Mouse (Mus musculus) kidney, embryonic 16.5 days (tissue): ENCODE results near the gene Mical1. TPM values are rescaled to one million over a fixed set of nuclear protein-coding genes. Genes with fewer than 3 reads are reported as not detected.

Experiments
- ATAC-seq: fragments of 200-750 bp; cut with Nextera tagmentation; 2 replicates; pipeline ENCODE4 v1.8.0; 2017; ENCODE audit warnings: moderate TSS enrichment; ENCODE audit not compliant: low FRiP score, low TSS enrichment
- H3K27ac ChIP-seq: fragments of 300-500 bp; sonication (generic); 2 replicates; pipeline ENCODE4 v1.5.1; 2014; ENCODE audit warnings: low read length
- H3K27me3 ChIP-seq: fragments of 300-500 bp; sonication (generic); 2 replicates; pipeline ENCODE4 v1.6.1; 2014; ENCODE audit warnings: low read length, control low read depth, mixed read lengths; ENCODE audit not compliant: insufficient read depth
- H3K36me3 ChIP-seq: fragments of 300-500 bp; sonication (generic); 2 replicates; pipeline ENCODE4 v1.6.1; 2014; ENCODE audit warnings: low read length, control low read depth, mixed read lengths; ENCODE audit not compliant: insufficient read depth
- H3K4me1 ChIP-seq: fragments of 300-500 bp; sonication (generic); 2 replicates; pipeline ENCODE4 v1.6.1; 2014; ENCODE audit warnings: low read length, control low read depth, mixed read lengths; ENCODE audit not compliant: insufficient read depth
- H3K4me2 ChIP-seq: fragments of 300-500 bp; sonication (generic); replicated peaks from 2 replicates; pipeline ENCODE4 v1.6.1; 2014; ENCODE audit warnings: low read depth, low read length
- H3K4me3 ChIP-seq: fragments of 300-500 bp; sonication (generic); 2 replicates; pipeline ENCODE4 v1.5.1; 2014; ENCODE audit warnings: mild to moderate bottlenecking, low read length
- H3K9ac ChIP-seq: fragments of 300-500 bp; sonication (generic); replicated peaks from 2 replicates; pipeline ENCODE4 v1.6.1; 2014; ENCODE audit warnings: low read length
- H3K9me3 ChIP-seq: fragments of 300-500 bp; sonication (generic); 2 replicates; pipeline ENCODE4 v1.6.1; 2016; ENCODE audit warnings: low read length, control low read depth
- WGBS: fragments of 180-500 bp; shearing (Covaris S2); extraction: QIAGEN DNeasy Blood & Tissue Kit; methylation state at CpG from one replicate; pipeline ENCODE4 v1.1.7; 2014; 5-methylcytosine and 5-hydroxymethylcytosine counted together
- polyA plus RNA-seq: library from polyadenylated mRNA; unstranded; fragments of >200 nt; fragmentation: Nextera tagmentation; extraction: Ambion mirVana; gene quantifications from 2 replicates; pipeline ENCODE4 v1.2.1, GENCODE M21; 2015

The Mical1 gene
- 34.6 TPM in 2 replicates for polyA plus RNA-seq

GRCm38 (mm10) chr10:41476171-41477017, at the start of gene Mical1:
Gene Mical1, plus strand, starts transcription at chr10:41476314.
- H3K9me3 ChIP-seq = no peaks in the 10 kb centered on the region
- WGBS = under 1% methylated on average over 35 of the region's 35 CpGs
- peaks cover 27% of the 10 kb centered on the region for H3K4me1 ChIP-seq
- H3K9ac ChIP-seq = peak within 1 kb of the TSS; percentile 77
- H3K27me3 ChIP-seq = no peaks in the 10 kb centered on the region
- H3K4me2 ChIP-seq = peak within 1 kb of the TSS; percentile 98
- peaks cover 3% of the 10 kb centered on the region; the same call in 1 of the 2 replicates for H3K36me3 ChIP-seq
- H3K4me3 ChIP-seq = peak within 1 kb of the TSS; percentile 75
- peak; percentile 80 for ATAC-seq
- peak within 1 kb of the TSS; percentile 86 for H3K27ac ChIP-seq

DNA sequence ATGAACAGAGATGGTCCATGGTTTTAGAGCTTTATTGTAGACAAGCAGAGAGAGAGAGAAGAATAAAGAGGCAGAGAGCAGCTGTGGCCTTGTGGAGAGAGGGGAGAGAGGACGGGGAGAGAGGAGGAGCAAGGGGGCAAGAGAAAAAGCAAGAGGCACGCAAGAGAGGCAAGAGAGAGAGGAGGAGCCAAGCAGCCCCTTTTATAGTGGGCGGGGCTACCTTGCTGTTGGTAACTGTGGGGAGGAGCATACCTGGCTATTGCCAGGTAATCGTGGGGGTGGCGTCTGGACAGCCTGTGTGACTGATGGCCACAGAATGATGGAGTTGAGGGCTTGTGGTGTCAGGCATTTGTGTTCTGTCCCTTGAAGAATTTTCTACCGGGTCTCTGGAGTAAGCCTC, 49.7 kb upstream of the Mical1 start:
- H3K4me3 ChIP-seq = no peak overlapping the region
- WGBS = 46% methylated on average over 6 of the region's 6 CpGs
- no peak overlapping the region for H3K4me2 ChIP-seq
- H3K27ac ChIP-seq = no peak overlapping the region
- H3K36me3 ChIP-seq = no peaks in the 10 kb centered on the region
- no peaks in the 10 kb centered on the region for H3K9me3 ChIP-seq
- no peaks in the 10 kb centered on the region for H3K27me3 ChIP-seq
- H3K9ac ChIP-seq = no peak overlapping the region
- no peak for ATAC-seq
- H3K4me1 ChIP-seq = no peaks in the 10 kb centered on the region

DNA sequence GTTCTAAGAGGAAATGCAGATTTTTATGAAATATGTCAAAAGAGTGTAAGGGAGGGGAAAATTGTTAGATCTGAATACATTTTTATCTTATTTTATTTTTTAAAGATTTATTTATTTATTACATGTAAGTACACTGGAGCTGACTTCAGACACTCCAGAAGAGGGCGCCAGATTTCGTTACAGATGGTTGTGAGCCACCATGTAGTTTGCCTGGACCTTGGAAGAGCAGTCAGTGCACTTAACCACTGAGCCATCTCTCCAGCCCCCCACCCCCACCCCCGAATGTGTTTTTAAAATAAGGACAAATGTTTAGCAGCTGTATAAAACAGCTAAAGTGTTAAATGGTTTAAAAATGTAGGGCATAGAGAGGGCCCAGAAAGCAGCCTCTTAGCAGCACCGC, 41.5 kb upstream of the Mical1 start:
- Histone ChIP-seq H3K4me3 (no peak overlapping the region), H3K4me2 (no peak overlapping the region), H3K4me1 (no peaks in the 10 kb centered on the region), H3K27me3 (peaks cover 3% of the 10 kb centered on the region; the same call in 1 of the 2 replicates), H3K9me3 (no peaks in the 10 kb centered on the region), H3K27ac (no peak overlapping the region), H3K36me3 (no peaks in the 10 kb centered on the region), H3K9ac (no peak overlapping the region)
- 27% methylated on average over 4 of the region's 4 CpGs for WGBS
- no peak for ATAC-seq

- no peaks in the 10 kb centered on the region for H3K36me3 ChIP-seq
- ATAC-seq = no peak
- no peak overlapping the region for H3K4me3 ChIP-seq
- H3K9ac ChIP-seq = no peak overlapping the region
- H3K4me2 ChIP-seq = no peak overlapping the region
- 40% methylated on average over 3 of the region's 3 CpGs for WGBS
- no peak overlapping the region for H3K27ac ChIP-seq
- no peaks in the 10 kb centered on the region for H3K4me1 ChIP-seq
- H3K9me3 ChIP-seq = no peaks in the 10 kb centered on the region
- peaks cover 3% of the 10 kb centered on the region; the same call in 1 of the 2 replicates for H3K27me3 ChIP-seq
Observed at GRCm38 (mm10) chr10:41435141-41435540, 41.0 kb upstream of the Mical1 start.

DNA sequence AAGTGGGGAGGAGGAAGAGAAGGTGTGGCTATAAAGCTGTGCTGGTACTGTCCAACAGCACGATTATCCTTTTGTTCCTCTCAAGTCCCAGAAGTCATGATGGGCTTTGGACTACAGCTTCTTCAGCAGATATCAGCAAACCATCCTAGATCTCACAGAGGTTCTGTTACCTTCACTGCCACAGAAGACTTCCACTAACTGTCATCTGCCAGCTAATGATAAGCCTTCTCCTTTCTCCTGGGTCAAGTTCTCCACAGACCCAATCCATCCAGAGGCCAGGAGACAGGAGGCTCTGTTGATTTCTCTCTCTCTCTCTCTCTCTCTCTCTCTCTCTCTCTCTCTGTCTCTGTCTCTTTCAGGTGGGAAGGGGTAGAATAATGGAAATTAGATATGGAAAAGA, 27.9 kb upstream of the Mical1 start:
- Histone ChIP-seq H3K4me1 (peaks cover 15% of the 10 kb centered on the region), H3K27me3 (no peaks in the 10 kb centered on the region), H3K4me3 (no peak overlapping the region), H3K27ac (no peak overlapping the region), H3K4me2 (no peak overlapping the region), H3K36me3 (peaks cover 11% of the 10 kb centered on the region), H3K9ac (no peak overlapping the region), H3K9me3 (no peaks in the 10 kb centered on the region)
- 82% methylated on average over 1 of the region's 1 CpGs for WGBS
- ATAC-seq = no peak

DNA sequence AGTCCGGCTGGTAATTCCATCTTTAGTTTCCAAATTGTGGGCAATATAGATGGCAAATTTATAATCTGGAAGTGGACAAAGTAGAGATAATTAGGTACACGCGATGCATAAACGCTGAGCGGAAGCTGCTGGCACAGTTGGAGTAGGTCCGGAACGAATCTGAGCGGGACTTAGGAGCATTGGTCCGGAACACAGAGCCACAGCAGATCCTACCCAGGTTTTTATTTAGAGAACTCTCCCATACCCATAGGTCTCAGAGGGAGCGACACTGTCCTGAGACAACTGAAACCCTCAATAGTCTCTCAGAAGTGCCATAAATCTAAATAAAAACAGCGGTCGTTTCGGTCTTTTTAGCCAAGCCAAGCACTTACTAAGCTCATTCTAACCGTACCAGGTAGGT, 26.4 kb upstream of the Mical1 start:
- Histone ChIP-seq H3K4me2 (peak overlapping the region; percentile 60), H3K9me3 (no peaks in the 10 kb centered on the region), H3K4me1 (peaks cover 21% of the 10 kb centered on the region), H3K27me3 (no peaks in the 10 kb centered on the region), H3K9ac (peak overlapping the region; percentile 92), H3K27ac (peak overlapping the region; percentile 70), H3K36me3 (peaks cover 11% of the 10 kb centered on the region), H3K4me3 (peak overlapping the region; percentile 98)
- 10% methylated on average over 14 of the region's 14 CpGs for WGBS
- peak; percentile 79 for ATAC-seq

GRCm38 (mm10) chr10:41450137-41450670, 25.9 kb upstream of the Mical1 start, which contains the start of gene Zbtb24:
Gene Zbtb24, plus strand, starts transcription at chr10:41450383.
- Histone ChIP-seq H3K36me3 (peaks cover 15% of the 10 kb centered on the region), H3K27me3 (no peaks in the 10 kb centered on the region), H3K4me3 (peak within 1 kb of the TSS; percentile 98), H3K4me1 (peaks cover 21% of the 10 kb centered on the region), H3K4me2 (peak within 1 kb of the TSS; percentile 60), H3K27ac (peak within 1 kb of the TSS; percentile 70), H3K9ac (peak within 1 kb of the TSS; percentile 92), H3K9me3 (no peaks in the 10 kb centered on the region)
- under 1% methylated on average over 49 of the region's 49 CpGs for WGBS
- ATAC-seq = peak; percentile 96

- peak overlapping the region; percentile 60 for H3K4me2 ChIP-seq
- peaks cover 22% of the 10 kb centered on the region for H3K36me3 ChIP-seq
- ATAC-seq = 0 out of 2 replicates have a peak, but pooled peaks have one; percentile 5
- peak overlapping the region; percentile 92 for H3K9ac ChIP-seq
- peak overlapping the region; percentile 68; the same call in 1 of the 2 replicates for H3K27ac ChIP-seq
- WGBS = 50% methylated on average over 18 of the region's 18 CpGs
- no peaks in the 10 kb centered on the region for H3K27me3 ChIP-seq
- H3K4me3 ChIP-seq = peak overlapping the region; percentile 98
- peaks cover 21% of the 10 kb centered on the region for H3K4me1 ChIP-seq
- H3K9me3 ChIP-seq = no peaks in the 10 kb centered on the region
Observed at GRCm38 (mm10) chr10:41450780-41451522, 25.2 kb upstream of the Mical1 start.

DNA sequence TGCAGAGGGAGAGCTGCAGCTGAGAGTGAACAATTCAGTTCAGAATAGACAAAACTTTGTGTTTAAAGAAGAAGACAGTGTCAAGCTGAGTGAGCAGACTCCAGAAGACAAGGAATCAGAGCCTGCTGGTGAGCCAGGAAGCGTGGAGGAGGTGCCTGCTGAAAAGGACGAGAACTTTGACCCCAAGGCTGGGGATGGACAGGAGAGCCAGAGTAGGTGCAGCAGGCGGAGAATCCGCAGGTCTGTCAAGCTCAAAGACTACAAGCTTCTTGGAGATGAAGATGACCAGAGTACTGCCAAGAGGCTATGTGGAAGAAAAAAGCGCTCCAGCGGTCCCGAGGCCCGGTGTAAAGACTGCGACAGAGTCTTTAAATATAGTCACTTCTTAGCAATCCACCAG, 24.5 kb upstream of the Mical1 start:
- no peaks in the 10 kb centered on the region for H3K9me3 ChIP-seq
- no peak for ATAC-seq
- no peak overlapping the region for H3K9ac ChIP-seq
- no peak overlapping the region for H3K4me2 ChIP-seq
- peaks cover 29% of the 10 kb centered on the region for H3K36me3 ChIP-seq
- no peak overlapping the region for H3K4me3 ChIP-seq
- WGBS = 84% methylated on average over 9 of the region's 9 CpGs
- peaks cover 21% of the 10 kb centered on the region for H3K4me1 ChIP-seq
- H3K27ac ChIP-seq = no peak overlapping the region
- H3K27me3 ChIP-seq = no peaks in the 10 kb centered on the region
